Mouse (Mus musculus) heart, postnatal 10 days (tissue): ENCODE data around the gene Sh3bp4. TPM values are rescaled to one million over a fixed set of nuclear protein-coding genes. Genes with fewer than 3 reads are reported as not detected.
A peak's percentile ranks its signal among the peaks of the same experiment; 100 is the strongest.

ENCODE experiments used
- DNase-seq, 2 experiments: peaks; one replicate each; pipeline ENCODE4 v3.0.0; 2021
- intact Hi-C: fragments of 180-260 bp; cut with DNase I; formaldehyde crosslinking; loops from one replicate; pipeline ENCODE4 v1.15.1; 2025
- total RNA-seq, 2 experiments: library from RNA; stranded (reverse); gene quantifications; 2 replicates each; pipeline ENCODE4 v1.2.3; 2021

The Sh3bp4 gene
- total RNA-seq, 2 experiments from 2014 or later = 26.2 to 28.6 TPM

GRCm38 (mm10) chr1:89069479-89070102 lies 624 bp upstream of the Sh3bp4 start:
- DNase-seq = peak; percentile 69 to 75
- intact Hi-C loops = loop anchor here (2.0 to 5.0 kb wide), 5 partner anchors 19 to 312 kb away; no protein-coding TSS in a partner anchor

- DNase-seq = peak; percentile 67 to 71
- intact Hi-C loops = loop anchor here (2.0 to 5.0 kb wide), 5 partner anchors 18 to 314 kb away; no protein-coding TSS in a partner anchor
These were observed 701 bp downstream of the Sh3bp4 start for GRCm38 (mm10) chr1:89070871-89071361.

- DNase-seq = no peak
These were observed 1.3 kb downstream of the Sh3bp4 start for GRCm38 (mm10) chr1:89071371-89072142.

GRCm38 (mm10) chr1:89072143-89072990 lies 2.2 kb downstream of the Sh3bp4 start:
- DNase-seq = peak in 1 of 2 experiments; percentile 49
- intact Hi-C loops = loop anchor here (5.0 kb wide), 2 partner anchors 35 to 315 kb away; no protein-coding TSS in a partner anchor

More at GRCm38 (mm10) chr1:89071371-89072142, 1.3 kb downstream of the Sh3bp4 start:
- intact Hi-C loops = loop anchor here (2.0 to 5.0 kb wide), 5 partner anchors 17 to 314 kb away; no protein-coding TSS in a partner anchor

GRCm38 (mm10) chr1:89073291-89073846 lies 3.2 kb downstream of the Sh3bp4 start:
- no peak for DNase-seq
- intact Hi-C loops = loop anchor here (5.0 kb wide), 2 partner anchors 34 to 316 kb away; no protein-coding TSS in a partner anchor

- intact Hi-C loops = loop anchor here (5.0 kb wide), 2 partner anchors 33 to 317 kb away; no protein-coding TSS in a partner anchor
- DNase-seq = no peak
These were observed 4.5 kb downstream of the Sh3bp4 start for GRCm38 (mm10) chr1:89074678-89075077.

GRCm38 (mm10) chr1:89075120-89075519 lies 4.9 kb downstream of the Sh3bp4 start:
- DNase-seq = no peak
- intact Hi-C loops = no loop called here

- intact Hi-C loops = no loop called here
- DNase-seq = no peak
These were observed 6.6 kb downstream of the Sh3bp4 start for GRCm38 (mm10) chr1:89076777-89077176.

GRCm38 (mm10) chr1:89078240-89078639 lies 8.0 kb downstream of the Sh3bp4 start:
- intact Hi-C loops = no loop called here
- DNase-seq = no peak

GRCm38 (mm10) chr1:89078730-89079129 lies 8.5 kb downstream of the Sh3bp4 start:
- DNase-seq = no peak
- intact Hi-C loops = no loop called here

- intact Hi-C loops = no loop called here
- no peak for DNase-seq
These were observed 9.0 kb downstream of the Sh3bp4 start for GRCm38 (mm10) chr1:89079239-89079638.

GRCm38 (mm10) chr1:89080371-89080770 lies 10.2 kb downstream of the Sh3bp4 start:
- no peak for DNase-seq
- intact Hi-C loops = no loop called here

- DNase-seq = no peak
- intact Hi-C loops = no loop called here
These were observed 10.6 kb downstream of the Sh3bp4 start for GRCm38 (mm10) chr1:89080795-89081194.

- intact Hi-C loops = no loop called here
- DNase-seq = no peak
These were observed 11.2 kb downstream of the Sh3bp4 start for GRCm38 (mm10) chr1:89081371-89081770.

GRCm38 (mm10) chr1:89082171-89082882 lies 12.1 kb downstream of the Sh3bp4 start:
- intact Hi-C loops = no loop called here
- no peak for DNase-seq

GRCm38 (mm10) chr1:89086575-89087153 lies 16.4 kb downstream of the Sh3bp4 start:
- intact Hi-C loops = loop anchor here (5.0 kb wide), 1 partner anchor 106 kb away; no protein-coding TSS in a partner anchor
- no peak for DNase-seq

- no peak for DNase-seq
- intact Hi-C loops = loop anchor here (2.0 to 5.0 kb wide), 2 partner anchors 17 to 104 kb away; partner anchors contain the start of gene Sh3bp4
These were observed 17.9 kb downstream of the Sh3bp4 start for GRCm38 (mm10) chr1:89088144-89088543.

GRCm38 (mm10) chr1:89088748-89089288 lies 18.6 kb downstream of the Sh3bp4 start:
- DNase-seq = no peak
- intact Hi-C loops = loop anchor here (2.0 to 5.0 kb wide), 2 partner anchors 18 to 103 kb away; partner anchors contain the start of gene Sh3bp4
